Mouse (Mus musculus) liver, embryonic 14.5 days (tissue): ENCODE measurements around the gene Glt8d1. TPM values are rescaled to one million over a fixed set of nuclear protein-coding genes. Genes with fewer than 3 reads are reported as not detected.
A peak's percentile ranks its signal among the peaks of the same experiment; 100 is the strongest.

Experiments
- ATAC-seq: fragments of 200-750 bp; cut with Nextera tagmentation; 2 replicates; pipeline ENCODE4 v1.8.0; 2017; ENCODE audit warnings: moderate number of reproducible peaks, mild to moderate bottlenecking, moderate library complexity; ENCODE audit not compliant: insufficient read depth
- DNase-seq, 3 experiments: peaks; one replicate each; pipeline ENCODE4 v3.0.0-alpha.2; 2012 to 2013; ENCODE audit warnings: low read depth in 3 of 3, low spot score in 3 of 3
- H3K27ac ChIP-seq: fragments of 300-500 bp; sonication (generic); 2 replicates; pipeline ENCODE4 v1.5.1; 2014; ENCODE audit warnings: moderate library complexity, mild to moderate bottlenecking, control low read depth, inconsistent platforms
- H3K27me3 ChIP-seq: fragments of 300-500 bp; sonication (generic); 2 replicates; pipeline ENCODE4 v1.6.1; 2014; ENCODE audit warnings: mild to moderate bottlenecking, low read length, moderate library complexity; ENCODE audit not compliant: control insufficient read depth, insufficient read depth
- H3K36me3 ChIP-seq: fragments of 300-500 bp; sonication (generic); replicated peaks from 2 replicates; pipeline ENCODE4 v1.6.1; 2014; ENCODE audit warnings: low read depth; ENCODE audit not compliant: control insufficient read depth, insufficient read depth
- H3K4me1 ChIP-seq, 2 experiments: fragments of 200-500 bp in 1 of 2; fragments of 300-500 bp in 1 of 2; sonication (generic) in 1 of 2; replicated peaks; 2 replicates each; pipeline ENCODE4 v1.6.1; 2012 to 2014; ENCODE audit warnings: antibody characterized with exemption in 1 of 2, inconsistent platforms in 1 of 2, low read length in 1 of 2; ENCODE audit not compliant: control insufficient read depth in 2 of 2, insufficient read depth in 2 of 2
- H3K4me2 ChIP-seq: fragments of 300-500 bp; sonication (generic); 2 replicates; pipeline ENCODE4 v1.6.1; 2014; ENCODE audit warnings: low read depth, mild to moderate bottlenecking, control low read depth, moderate library complexity
- H3K4me3 ChIP-seq, 2 experiments: fragments of 200-500 bp in 1 of 2; fragments of 300-500 bp in 1 of 2; sonication (generic) in 1 of 2; 2 replicates each; pipeline ENCODE4 v1.5.1; 2012 to 2014; ENCODE audit warnings: low read depth in 2 of 2, low read length in 2 of 2, mild to moderate bottlenecking in 2 of 2, control low read depth in 1 of 2, inconsistent platforms in 1 of 2, moderate library complexity in 1 of 2; ENCODE audit not compliant: insufficient read depth in 1 of 2
- H3K9ac ChIP-seq: fragments of 300-500 bp; sonication (generic); replicated peaks from 2 replicates; pipeline ENCODE4 v1.6.1; 2014; ENCODE audit warnings: mild to moderate bottlenecking, control low read depth, moderate library complexity
- H3K9me3 ChIP-seq: fragments of 300-500 bp; sonication (generic); 2 replicates; pipeline ENCODE4 v1.6.1; 2016; ENCODE audit warnings: low read length, mixed read lengths; ENCODE audit not compliant: control insufficient read depth
- CTCF ChIP-seq: IDR thresholded peaks from 2 replicates; pipeline ENCODE4 v1.5.1; 2016; ENCODE audit warnings: antibody characterized with exemption, low read depth, control low read depth
- EP300 ChIP-seq: IDR thresholded peaks from 2 replicates; pipeline ENCODE4 v1.6.1; 2016; ENCODE audit warnings: antibody characterized with exemption, low read depth
- WGBS: fragments of 180-500 bp; shearing (Covaris S2); extraction: QIAGEN DNeasy Blood & Tissue Kit; methylation state at CpG from one replicate; pipeline ENCODE4 v1.1.7; 2014; ENCODE audit not compliant: insufficient replicate concordance; 5-methylcytosine and 5-hydroxymethylcytosine counted together
- polyA plus RNA-seq, 2 experiments: library from polyadenylated mRNA; depleted of rRNA in 1 of 2; stranded (reverse) in 1 of 2; unstranded in 1 of 2; fragments of >200 nt; fragmentation: Nextera tagmentation in 1 of 2; extraction: Ambion mirVana in 1 of 2; gene quantifications; 2 replicates each; pipeline versions ENCODE4 v1.2.1 to v1.2.3; 2012 to 2014

The Glt8d1 gene
- polyA plus RNA-seq, 2 experiments: 17.7 to 18.4 TPM

GRCm38 (mm10) chr14:31045817-31046216 lies 44.6 kb downstream of the Glt8d1 start:
- peaks cover 43% of the 10 kb centered on the region for H3K36me3 ChIP-seq
- DNase-seq: peak; percentile 78 to 84 (median 84)
- no peaks in the 10 kb centered on the region for H3K9me3 ChIP-seq
- peak overlapping the region; percentile 56 for H3K4me2 ChIP-seq
- H3K27me3 ChIP-seq: no peaks in the 10 kb centered on the region
- TF ChIP-seq EP300 (peak; percentile 96), CTCF (no peak)
- 27% methylated on average over 1 of the region's 1 CpGs for WGBS
- ATAC-seq: peak; percentile 100
- H3K27ac ChIP-seq: peak overlapping the region; percentile 91
- no peak overlapping the region for H3K4me3 ChIP-seq
- H3K9ac ChIP-seq: no peak overlapping the region
- H3K4me1 ChIP-seq: peaks cover 23 to 26% of the 10 kb centered on the region in 2 experiments

Other genes with a start within 250 kb of the Glt8d1 start
- 3.5 and 6.2 TPM in 2 replicates for gene Tmem110, start 175.8 kb upstream of the Glt8d1 start, polyA plus RNA-seq (2012; rRNA removed)
- gene Tmem110, start 175.8 kb upstream of the Glt8d1 start, polyA plus RNA-seq (2014; fragmentation: Nextera tagmentation; extraction: Ambion mirVana): 8.2 and 11.0 TPM in 2 replicates
- gene Mustn1, start 122.2 kb upstream of the Glt8d1 start, polyA plus RNA-seq (2012; rRNA removed): 0.42 and 0.55 TPM in 2 replicates
- gene Mustn1, start 122.2 kb upstream of the Glt8d1 start, polyA plus RNA-seq (2014; fragmentation: Nextera tagmentation; extraction: Ambion mirVana): 0.37 and 0.72 TPM in 2 replicates
- 34.6 and 56.0 TPM in 2 replicates for gene Itih4, start 114.9 kb upstream of the Glt8d1 start, polyA plus RNA-seq (2012; rRNA removed)
- 82.3 and 113 TPM in 2 replicates for gene Itih4, start 114.9 kb upstream of the Glt8d1 start, polyA plus RNA-seq (2014; fragmentation: Nextera tagmentation; extraction: Ambion mirVana)
- 124 and 152 TPM in 2 replicates for gene Itih3, start 77.6 kb upstream of the Glt8d1 start, polyA plus RNA-seq (2012; rRNA removed)
- 250 and 275 TPM in 2 replicates for gene Itih3, start 77.6 kb upstream of the Glt8d1 start, polyA plus RNA-seq (2014; fragmentation: Nextera tagmentation; extraction: Ambion mirVana)
- 27.6 and 29.6 TPM in 2 replicates for gene Itih1, start 58.1 kb upstream of the Glt8d1 start, polyA plus RNA-seq (2012; rRNA removed)
- 27.2 and 29.3 TPM in 2 replicates for gene Itih1, start 58.1 kb upstream of the Glt8d1 start, polyA plus RNA-seq (2014; fragmentation: Nextera tagmentation; extraction: Ambion mirVana)
- gene Nek4, start 50.0 kb upstream of the Glt8d1 start, polyA plus RNA-seq (2012; rRNA removed): 2.2 and 3.0 TPM in 2 replicates
- gene Nek4, start 50.0 kb upstream of the Glt8d1 start, polyA plus RNA-seq (2014; fragmentation: Nextera tagmentation; extraction: Ambion mirVana): 2.6 and 3.7 TPM in 2 replicates
- gene Spcs1, start 272 bp downstream of the Glt8d1 start, polyA plus RNA-seq (2012; rRNA removed): 157 and 292 TPM in 2 replicates
- 307 and 323 TPM in 2 replicates for gene Spcs1, start 272 bp downstream of the Glt8d1 start, polyA plus RNA-seq (2014; fragmentation: Nextera tagmentation; extraction: Ambion mirVana)
- gene Pbrm1, start 17.7 kb downstream of the Glt8d1 start, polyA plus RNA-seq (2012; rRNA removed): 7.2 and 10.3 TPM in 2 replicates
- gene Pbrm1, start 17.7 kb downstream of the Glt8d1 start, polyA plus RNA-seq (2014; fragmentation: Nextera tagmentation; extraction: Ambion mirVana): 35.3 and 36.9 TPM in 2 replicates
- gene Gnl3, start 17.8 kb downstream of the Glt8d1 start, polyA plus RNA-seq (2012; rRNA removed): 50.2 and 88.0 TPM in 2 replicates
- gene Gnl3, start 17.8 kb downstream of the Glt8d1 start, polyA plus RNA-seq (2014; fragmentation: Nextera tagmentation; extraction: Ambion mirVana): 90.8 and 91.8 TPM in 2 replicates
- gene Smim4, start 127.6 kb downstream of the Glt8d1 start, polyA plus RNA-seq (2012; rRNA removed): 21.4 and 26.7 TPM in 2 replicates
- 72.8 and 81.7 TPM in 2 replicates for gene Smim4, start 127.6 kb downstream of the Glt8d1 start, polyA plus RNA-seq (2014; fragmentation: Nextera tagmentation; extraction: Ambion mirVana)
- 146 and 164 TPM in 2 replicates for gene Nt5dc2, start 129.7 kb downstream of the Glt8d1 start, polyA plus RNA-seq (2012; rRNA removed)
- 161 and 173 TPM in 2 replicates for gene Nt5dc2, start 129.7 kb downstream of the Glt8d1 start, polyA plus RNA-seq (2014; fragmentation: Nextera tagmentation; extraction: Ambion mirVana)
- gene Stab1, start 167.2 kb downstream of the Glt8d1 start, polyA plus RNA-seq (2012; rRNA removed): 18.9 and 19.9 TPM in 2 replicates
- 19.3 and 20.7 TPM in 2 replicates for gene Stab1, start 167.2 kb downstream of the Glt8d1 start, polyA plus RNA-seq (2014; fragmentation: Nextera tagmentation; extraction: Ambion mirVana)
- 18.2 and 22.2 TPM in 2 replicates for gene Tnnc1, start 206.9 kb downstream of the Glt8d1 start, polyA plus RNA-seq (2012; rRNA removed)
- gene Tnnc1, start 206.9 kb downstream of the Glt8d1 start, polyA plus RNA-seq (2014; fragmentation: Nextera tagmentation; extraction: Ambion mirVana): 37.5 and 41.2 TPM in 2 replicates
- 71.1 and 73.9 TPM in 2 replicates for gene Nisch, start 215.5 kb downstream of the Glt8d1 start, polyA plus RNA-seq (2012; rRNA removed)
- 50.3 and 61.1 TPM in 2 replicates for gene Nisch, start 215.5 kb downstream of the Glt8d1 start, polyA plus RNA-seq (2014; fragmentation: Nextera tagmentation; extraction: Ambion mirVana)
- 0.06 and 0.15 TPM in 2 replicates for gene Sema3g, start 216.5 kb downstream of the Glt8d1 start, polyA plus RNA-seq (2012; rRNA removed)
- gene Sema3g, start 216.5 kb downstream of the Glt8d1 start, polyA plus RNA-seq (2014; fragmentation: Nextera tagmentation; extraction: Ambion mirVana): 0.05 TPM in 1 of 2 replicates, not detected in the other
- 2.1 and 3.1 TPM in 2 replicates for gene Phf7, start 249.9 kb downstream of the Glt8d1 start, polyA plus RNA-seq (2012; rRNA removed)
- 6.0 and 7.5 TPM in 2 replicates for gene Phf7, start 249.9 kb downstream of the Glt8d1 start, polyA plus RNA-seq (2014; fragmentation: Nextera tagmentation; extraction: Ambion mirVana)